Mouse (Mus musculus): ENCODE results near the gene Ranbp17. TPM values are rescaled to one million over a fixed set of nuclear protein-coding genes. Genes with fewer than 3 reads are reported as not detected.

The Ranbp17 gene
- polyA plus RNA-seq, 1 experiment from 2014 or later: 4.4 TPM

DNA sequence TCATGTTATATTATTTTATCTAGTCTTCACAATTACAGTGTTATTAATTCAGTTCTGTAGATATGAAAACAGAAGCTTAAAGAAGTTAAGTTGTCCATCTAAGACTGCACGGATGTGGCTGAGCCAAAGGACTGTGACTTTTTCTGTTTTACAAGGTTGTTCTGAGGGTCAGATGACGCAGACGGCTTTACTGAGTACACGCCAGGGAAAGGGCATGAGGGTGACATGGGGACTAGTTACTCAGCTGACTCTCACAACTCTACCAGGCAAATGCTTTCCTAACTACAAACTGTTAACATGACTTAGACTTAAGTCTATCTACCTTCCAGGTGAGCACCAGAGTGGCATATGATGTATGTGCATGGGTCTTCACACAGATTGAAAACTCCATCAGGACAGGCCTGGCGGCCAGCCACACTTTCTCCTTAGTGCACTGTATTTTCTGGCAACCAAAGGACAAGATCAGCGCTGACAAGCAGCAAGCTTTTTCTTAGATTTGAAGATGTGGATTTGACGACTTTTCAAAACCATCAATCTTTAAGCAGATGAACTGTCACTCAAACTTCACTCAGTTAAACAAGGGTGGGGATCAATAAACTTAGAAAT is 194.4 kb downstream of the Ranbp17 start:
- H3K4me1 ChIP-seq: no peaks in the 10 kb centered on the region
- H3K27ac ChIP-seq (replicated peaks): no peak overlapping the region
- H3K4me2 ChIP-seq: no peak overlapping the region
- H3K4me3 ChIP-seq: no peak overlapping the region
- no peaks in the 10 kb centered on the region for H3K36me3 ChIP-seq
- H3K9me3 ChIP-seq: no peaks in the 10 kb centered on the region
- WGBS: 75% methylated on average over 7 of the region's 7 CpGs
- no peak overlapping the region for H3K9ac ChIP-seq
- ATAC-seq (ENCODE audit: extremely low read depth, insufficient number of reproducible peaks, low FRiP score, low TSS enrichment): no peak
- no peaks in the 10 kb centered on the region for H3K27me3 ChIP-seq (replicated peaks)

DNA sequence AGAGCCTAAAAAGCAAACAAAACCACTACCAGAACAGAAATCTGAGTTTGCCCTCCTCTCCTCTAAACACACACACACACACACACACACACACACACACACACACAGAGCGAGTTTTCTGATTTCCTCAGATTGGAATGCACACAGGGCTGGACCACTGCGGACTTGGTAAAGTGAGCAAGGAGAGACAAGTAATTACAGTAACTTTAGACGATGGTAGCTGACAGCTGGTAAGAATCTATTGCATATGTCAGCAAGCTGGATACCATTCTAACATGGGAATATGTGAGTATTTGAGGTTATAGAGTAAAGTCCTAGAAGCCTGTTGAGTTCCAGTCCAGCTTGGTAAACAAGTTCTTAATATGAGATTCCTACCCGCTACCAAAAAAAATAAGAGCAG is 204.0 kb downstream of the Ranbp17 start:
- H3K4me1 ChIP-seq: no peaks in the 10 kb centered on the region
- H3K27ac ChIP-seq (replicated peaks): no peak overlapping the region
- no peak overlapping the region for H3K4me2 ChIP-seq
- no peaks in the 10 kb centered on the region for H3K36me3 ChIP-seq
- H3K4me3 ChIP-seq: no peak overlapping the region
- H3K9ac ChIP-seq: no peak overlapping the region
- WGBS: 73% methylated on average over 4 of the region's 4 CpGs
- H3K27me3 ChIP-seq (replicated peaks): no peaks in the 10 kb centered on the region
- no peaks in the 10 kb centered on the region for H3K9me3 ChIP-seq
- no peak for ATAC-seq (ENCODE audit: extremely low read depth, insufficient number of reproducible peaks, low FRiP score, low TSS enrichment)

DNA sequence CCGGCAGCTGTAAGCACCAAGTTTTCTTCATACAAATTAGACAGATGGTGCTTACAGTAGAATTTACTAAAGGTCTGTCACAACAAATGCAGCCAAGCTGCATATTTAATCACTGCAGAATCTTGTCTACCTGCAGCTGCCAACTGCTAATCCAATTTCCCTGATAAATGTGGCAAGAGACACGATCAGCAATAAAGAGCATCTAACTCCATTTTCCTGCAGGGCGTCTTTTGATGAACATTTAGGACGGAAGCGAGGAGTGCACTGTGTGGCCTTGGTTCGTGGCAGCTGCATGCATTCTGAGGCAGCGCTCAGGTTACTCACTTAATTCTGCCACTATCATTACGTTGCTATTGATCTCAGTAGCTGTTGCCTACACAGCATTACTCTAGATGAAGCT is 212.7 kb downstream of the Ranbp17 start:
- 67% methylated on average over 8 of the region's 8 CpGs for WGBS
- H3K4me3 ChIP-seq: no peak overlapping the region
- ATAC-seq (ENCODE audit: extremely low read depth, insufficient number of reproducible peaks, low FRiP score, low TSS enrichment): no peak

DNA sequence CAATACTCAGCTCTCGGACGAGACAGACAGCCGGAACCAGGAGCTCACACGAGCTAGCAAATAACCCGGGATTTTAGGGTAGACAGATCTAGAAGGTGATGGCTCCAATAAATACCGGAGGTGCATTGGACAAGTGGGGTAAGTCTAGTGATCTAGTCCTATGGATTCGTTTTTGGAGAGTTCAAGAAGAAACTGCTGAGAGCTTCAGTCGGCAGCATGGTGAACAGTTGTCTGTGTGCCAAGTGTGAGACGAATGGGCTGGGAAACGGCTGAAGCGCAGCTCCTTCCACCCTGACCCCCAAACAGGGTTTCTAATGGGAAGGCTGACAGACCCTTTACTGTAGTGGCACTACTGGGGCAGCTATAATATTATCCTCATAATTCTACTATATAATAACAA is 214.2 kb downstream of the Ranbp17 start:
- no peaks in the 10 kb centered on the region for H3K4me1 ChIP-seq
- H3K36me3 ChIP-seq: no peaks in the 10 kb centered on the region
- no peak overlapping the region for H3K4me3 ChIP-seq
- no peak overlapping the region for H3K4me2 ChIP-seq
- no peak for ATAC-seq (ENCODE audit: extremely low read depth, insufficient number of reproducible peaks, low FRiP score, low TSS enrichment)
- no peak overlapping the region for H3K9ac ChIP-seq
- no peaks in the 10 kb centered on the region for H3K27me3 ChIP-seq (replicated peaks)
- no peak overlapping the region for H3K27ac ChIP-seq (replicated peaks)
- 77% methylated on average over 11 of the region's 11 CpGs for WGBS
- H3K9me3 ChIP-seq: no peaks in the 10 kb centered on the region

More for the DNA sequence above, 212.7 kb downstream of the Ranbp17 start:
- Histone ChIP-seq H3K36me3 (no peaks in the 10 kb centered on the region), H3K4me2 (no peak overlapping the region), H3K27ac (replicated peaks) (no peak overlapping the region), H3K9me3 (no peaks in the 10 kb centered on the region), H3K27me3 (replicated peaks) (no peaks in the 10 kb centered on the region), H3K4me1 (no peaks in the 10 kb centered on the region), H3K9ac (no peak overlapping the region)

DNA sequence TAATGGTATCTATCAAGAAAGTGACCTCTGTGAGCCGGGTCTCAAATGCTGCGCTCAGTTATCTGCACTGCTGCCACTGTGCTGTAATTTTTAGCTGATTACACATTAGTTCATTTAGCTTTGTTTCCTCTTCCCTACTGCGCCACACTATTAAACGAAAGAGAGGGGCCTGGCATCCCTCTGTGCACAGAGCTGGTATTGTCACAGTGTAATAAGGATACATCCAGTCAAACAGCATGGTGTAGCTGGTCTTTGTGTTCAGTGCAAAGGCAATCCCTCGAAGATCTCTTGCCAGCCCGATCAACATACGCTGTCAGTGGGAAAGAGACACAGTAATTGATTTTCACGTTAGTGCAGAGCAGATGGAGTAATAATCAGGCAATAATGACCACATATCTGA is 216.4 kb downstream of the Ranbp17 start:
- Histone ChIP-seq H3K9me3 (no peaks in the 10 kb centered on the region), H3K27ac (replicated peaks) (no peak overlapping the region), H3K27me3 (replicated peaks) (no peaks in the 10 kb centered on the region), H3K4me3 (no peak overlapping the region), H3K4me1 (no peaks in the 10 kb centered on the region), H3K4me2 (no peak overlapping the region), H3K36me3 (no peaks in the 10 kb centered on the region), H3K9ac (no peak overlapping the region)
- no peak for ATAC-seq (ENCODE audit: extremely low read depth, insufficient number of reproducible peaks, low FRiP score, low TSS enrichment)
- WGBS: 77% methylated on average over 8 of the region's 8 CpGs

DNA sequence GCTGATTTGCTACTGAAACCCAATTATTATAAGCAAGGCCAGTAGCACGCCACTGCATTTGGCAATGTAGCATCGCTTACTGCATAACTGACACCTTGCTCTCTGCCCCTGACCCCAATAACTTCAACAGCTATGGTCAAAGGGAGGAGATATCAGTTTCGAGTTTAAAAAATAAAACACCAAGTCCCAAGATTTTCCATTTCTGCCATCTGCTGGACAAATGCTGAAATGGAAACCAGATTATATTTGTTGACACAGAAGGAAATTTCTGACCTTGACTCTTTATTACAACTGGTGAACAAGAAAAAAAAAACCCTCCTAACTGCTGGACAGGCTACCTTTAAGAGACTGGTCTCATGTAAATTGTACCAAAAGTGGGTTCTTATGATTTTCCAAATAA is 218.1 kb downstream of the Ranbp17 start:
- Histone ChIP-seq H3K9ac (no peak overlapping the region), H3K9me3 (no peaks in the 10 kb centered on the region), H3K4me1 (no peaks in the 10 kb centered on the region), H3K27ac (replicated peaks) (no peak overlapping the region), H3K4me2 (no peak overlapping the region), H3K27me3 (replicated peaks) (no peaks in the 10 kb centered on the region), H3K36me3 (no peaks in the 10 kb centered on the region), H3K4me3 (no peak overlapping the region)
- ATAC-seq (ENCODE audit: extremely low read depth, insufficient number of reproducible peaks, low FRiP score, low TSS enrichment): no peak
- 55% methylated on average over 3 of the region's 3 CpGs for WGBS

DNA sequence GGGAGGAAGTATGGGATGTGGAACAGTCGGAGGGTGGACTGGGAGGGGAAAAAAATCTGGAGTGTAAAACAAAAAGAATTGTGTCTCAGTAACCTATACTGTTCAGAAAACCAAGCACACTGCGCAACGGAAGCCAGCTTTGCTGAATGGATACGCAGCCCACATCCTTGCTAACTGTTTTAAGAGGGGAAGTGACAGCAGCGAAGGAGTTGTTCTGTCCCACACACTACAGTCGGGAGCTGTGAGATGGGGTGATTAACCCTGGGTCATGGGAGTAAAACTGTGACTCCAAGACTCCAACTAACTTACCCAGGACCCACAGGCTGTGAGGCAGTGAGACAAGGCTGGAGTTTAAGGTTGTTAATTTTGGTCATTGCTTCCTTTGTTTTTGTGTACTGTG is 219.5 kb downstream of the Ranbp17 start:
- no peaks in the 10 kb centered on the region for H3K4me1 ChIP-seq
- no peak overlapping the region for H3K4me3 ChIP-seq
- H3K4me2 ChIP-seq: no peak overlapping the region
- H3K9ac ChIP-seq: no peak overlapping the region
- WGBS: 73% methylated on average over 6 of the region's 6 CpGs
- no peaks in the 10 kb centered on the region for H3K36me3 ChIP-seq
- no peaks in the 10 kb centered on the region for H3K9me3 ChIP-seq
- no peak overlapping the region for H3K27ac ChIP-seq (replicated peaks)
- no peaks in the 10 kb centered on the region for H3K27me3 ChIP-seq (replicated peaks)
- ATAC-seq (ENCODE audit: extremely low read depth, insufficient number of reproducible peaks, low FRiP score, low TSS enrichment): no peak

DNA sequence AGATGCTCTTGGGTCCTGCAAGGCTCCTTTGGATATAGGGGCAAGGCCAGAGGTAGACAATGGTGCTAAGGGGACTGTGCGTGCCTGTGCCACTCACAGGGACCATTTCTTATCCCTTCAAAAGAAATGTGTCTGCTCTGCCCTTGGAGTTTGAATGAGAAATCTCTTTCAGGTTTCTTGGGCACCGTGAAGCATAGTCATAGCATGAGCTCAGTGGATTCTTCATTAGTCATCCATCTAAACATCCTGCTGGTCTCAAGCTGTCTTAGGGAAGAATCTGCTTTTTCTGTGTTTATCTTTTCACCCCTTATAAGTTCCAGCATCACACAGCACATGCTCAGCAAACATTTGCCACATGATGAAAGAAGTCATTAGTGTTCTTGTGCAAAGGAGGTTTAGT is 235.0 kb downstream of the Ranbp17 start:
- 80% methylated on average over 2 of the region's 2 CpGs for WGBS
- no peak overlapping the region for H3K9ac ChIP-seq
- ATAC-seq (ENCODE audit: extremely low read depth, insufficient number of reproducible peaks, low FRiP score, low TSS enrichment): no peak
- no peaks in the 10 kb centered on the region for H3K9me3 ChIP-seq
- H3K4me2 ChIP-seq: no peak overlapping the region
- no peaks in the 10 kb centered on the region for H3K4me1 ChIP-seq
- no peak overlapping the region for H3K27ac ChIP-seq (replicated peaks)
- no peaks in the 10 kb centered on the region for H3K36me3 ChIP-seq
- no peaks in the 10 kb centered on the region for H3K27me3 ChIP-seq (replicated peaks)
- no peak overlapping the region for H3K4me3 ChIP-seq

DNA sequence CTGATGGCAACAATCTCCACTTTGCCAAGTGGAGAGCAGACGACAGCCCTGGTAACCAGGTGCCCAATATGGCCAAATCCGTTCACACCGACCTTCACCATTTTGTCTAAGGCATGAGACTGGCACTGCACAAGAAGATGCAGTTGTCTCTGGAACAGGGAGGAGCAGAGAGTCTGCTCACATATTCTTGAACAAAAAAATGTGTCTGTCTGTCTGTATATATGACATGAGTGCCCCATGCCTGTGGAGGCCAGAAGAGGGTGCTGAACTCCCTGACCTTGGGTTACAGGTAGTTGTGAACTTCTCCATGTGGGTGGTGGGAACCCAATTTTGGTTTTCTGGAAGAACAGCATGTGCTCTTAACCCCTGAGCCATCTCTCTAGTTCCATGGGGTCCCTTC is 236.9 kb downstream of the Ranbp17 start, which contains the start of gene Gm12117:
Gene Gm12117, minus strand, starts transcription at position 101 of the 400 bp plus-strand sequence.
- no peaks in the 10 kb centered on the region for H3K36me3 ChIP-seq
- no peaks in the 10 kb centered on the region for H3K4me1 ChIP-seq
- H3K9me3 ChIP-seq: no peaks in the 10 kb centered on the region
- ATAC-seq (ENCODE audit: extremely low read depth, insufficient number of reproducible peaks, low FRiP score, low TSS enrichment): no peak
- no peak within 1 kb of the TSS for H3K9ac ChIP-seq
- no peaks in the 10 kb centered on the region for H3K27me3 ChIP-seq (replicated peaks)
- H3K27ac ChIP-seq (replicated peaks): no peak within 1 kb of the TSS
- 90% methylated on average over 3 of the region's 3 CpGs for WGBS
- H3K4me2 ChIP-seq: no peak within 1 kb of the TSS
- no peak within 1 kb of the TSS for H3K4me3 ChIP-seq

DNA sequence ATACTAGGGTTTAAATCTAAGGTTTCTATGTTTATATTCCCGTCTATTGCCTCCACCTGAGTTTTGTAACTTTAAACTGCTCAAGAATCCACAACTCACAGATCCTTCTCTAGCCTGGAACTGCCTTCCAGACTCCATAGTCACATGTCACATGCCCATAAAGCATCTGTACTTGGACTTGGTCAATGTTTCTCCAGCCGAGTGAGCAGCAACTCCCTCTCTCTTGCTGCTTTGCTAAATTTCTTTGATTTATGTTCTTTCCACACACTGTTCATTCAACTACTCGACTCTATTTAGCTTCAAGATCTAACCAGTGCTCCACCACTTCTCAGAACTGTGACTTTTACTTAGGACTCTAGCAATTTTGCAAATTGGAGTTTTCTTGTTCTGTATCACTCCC is 238.7 kb downstream of the Ranbp17 start:
- no peak overlapping the region for H3K27ac ChIP-seq (replicated peaks)
- no peak for ATAC-seq (ENCODE audit: extremely low read depth, insufficient number of reproducible peaks, low FRiP score, low TSS enrichment)
- H3K27me3 ChIP-seq (replicated peaks): no peaks in the 10 kb centered on the region
- H3K9me3 ChIP-seq: no peaks in the 10 kb centered on the region
- no peaks in the 10 kb centered on the region for H3K4me1 ChIP-seq
- H3K9ac ChIP-seq: no peak overlapping the region
- no peak overlapping the region for H3K4me3 ChIP-seq
- H3K4me2 ChIP-seq: no peak overlapping the region
- no peaks in the 10 kb centered on the region for H3K36me3 ChIP-seq
- 63% methylated on average over 3 of the region's 3 CpGs for WGBS

DNA sequence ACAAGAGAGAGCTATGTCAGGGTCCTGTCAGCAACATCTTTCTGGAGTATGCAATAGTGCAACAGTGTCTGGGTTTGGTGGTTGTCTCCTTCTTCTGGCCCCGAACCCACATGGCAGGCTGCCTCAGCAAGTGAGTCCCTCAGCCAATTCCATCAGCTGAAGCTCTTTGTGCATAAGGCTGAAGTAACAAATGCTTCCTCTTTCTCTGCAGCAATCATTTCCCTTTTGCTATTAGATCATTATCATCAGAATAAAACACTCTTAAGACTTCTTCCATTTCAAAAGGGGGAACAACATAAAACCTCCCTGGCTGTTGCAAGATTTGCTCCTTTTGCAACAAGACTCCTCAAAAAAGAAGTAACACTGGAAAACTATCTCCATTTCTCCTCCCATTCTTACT is 239.3 kb downstream of the Ranbp17 start:
- H3K4me1 ChIP-seq: no peaks in the 10 kb centered on the region
- H3K27ac ChIP-seq (replicated peaks): no peak overlapping the region
- no peaks in the 10 kb centered on the region for H3K9me3 ChIP-seq
- WGBS: 85% methylated on average over 1 of the region's 1 CpGs
- ATAC-seq (ENCODE audit: extremely low read depth, insufficient number of reproducible peaks, low FRiP score, low TSS enrichment): no peak
- H3K36me3 ChIP-seq: no peaks in the 10 kb centered on the region
- H3K27me3 ChIP-seq (replicated peaks): no peaks in the 10 kb centered on the region
- H3K4me3 ChIP-seq: no peak overlapping the region
- H3K9ac ChIP-seq: no peak overlapping the region
- H3K4me2 ChIP-seq: no peak overlapping the region

DNA sequence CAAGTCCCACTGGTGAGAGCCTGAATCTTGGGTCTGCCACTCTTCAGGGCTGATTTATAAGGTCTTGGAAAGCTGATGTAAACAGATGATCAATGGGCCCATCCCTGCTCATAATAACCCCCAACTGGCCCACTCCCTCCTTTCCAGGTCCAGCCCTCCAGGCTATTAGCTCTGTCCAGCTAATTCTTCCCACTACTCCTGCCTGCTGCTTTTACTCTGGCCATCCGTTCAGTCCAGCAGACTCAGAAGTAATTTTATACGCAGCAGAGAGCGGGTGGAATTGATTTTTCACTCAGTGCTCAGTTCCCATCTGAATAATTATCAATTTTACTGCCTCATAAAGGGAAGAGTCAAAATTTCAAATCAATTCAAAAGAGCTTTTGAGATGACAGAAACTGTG is 273.3 kb downstream of the Ranbp17 start:
- Histone ChIP-seq H3K4me1 (no peaks in the 10 kb centered on the region), H3K9ac (no peak overlapping the region), H3K36me3 (no peaks in the 10 kb centered on the region), H3K9me3 (no peaks in the 10 kb centered on the region), H3K27me3 (replicated peaks) (no peaks in the 10 kb centered on the region), H3K4me3 (no peak overlapping the region), H3K4me2 (no peak overlapping the region), H3K27ac (replicated peaks) (no peak overlapping the region)
- ATAC-seq (ENCODE audit: extremely low read depth, insufficient number of reproducible peaks, low FRiP score, low TSS enrichment): no peak
- WGBS: 79% methylated on average over 3 of the region's 3 CpGs
